ENCODE assay signal across 7 mouse cellular contexts in genomic region chr7:19560491-19561260, GRCm38 (mm10). TPM values are rescaled to one million over a fixed set of nuclear protein-coding genes. Genes with fewer than 3 reads are reported as not detected.
A peak's percentile ranks its signal among the peaks of the same experiment; 100 is the strongest.
DNase-seq lines count a peak whose midpoint lies in the region; ATAC-seq and TF ChIP-seq lines count a peak whose summit lies in the region.

No protein-coding gene starts in this region.

- WGBS in spleen, adult 2 months, result 9% methylated on average over 11 of the region's 11 CpGs
- 29% methylated on average over 11 of the region's 11 CpGs for WGBS in forebrain, embryonic 11.5 days
- WGBS in intestine, embryonic 16.5 days, result 17% methylated on average over 11 of the region's 11 CpGs
- WGBS in midbrain, embryonic 11.5 days, result 23% methylated on average over 11 of the region's 11 CpGs

- H3K27me3 ChIP-seq in spleen, adult 2 months (ENCODE audit: control insufficient read depth, insufficient read depth, low read length), result no peaks in the 10 kb centered on the region
- no peaks in the 10 kb centered on the region for H3K27me3 ChIP-seq in forebrain, embryonic 11.5 days (ENCODE audit: control insufficient read depth, insufficient read depth, low read length)
- H3K27me3 ChIP-seq in intestine, embryonic 16.5 days (replicated peaks; ENCODE audit: control insufficient read depth, insufficient read depth, low read length), result no peaks in the 10 kb centered on the region
- no peaks in the 10 kb centered on the region for H3K27me3 ChIP-seq in midbrain, embryonic 11.5 days (ENCODE audit: control insufficient read depth, insufficient read depth, low read length)

- no peak for TF ChIP-seq CTCF in spleen, adult 2 months (IDR thresholded peaks at IDR 0.05; ENCODE audit: extremely low read depth, insufficient read depth, insufficient read length, insufficient replicate concordance)

- H3K4me2 ChIP-seq in forebrain, embryonic 11.5 days (ENCODE audit: low read depth, low read length, severe bottlenecking), result peak overlapping the region; percentile 99
- H3K4me2 ChIP-seq in intestine, embryonic 16.5 days (ENCODE audit: low read depth, low read length), result peak overlapping the region; percentile 96
- peak overlapping the region; percentile 88 for H3K4me2 ChIP-seq in midbrain, embryonic 11.5 days

- peaks cover 14% of the 10 kb centered on the region; the same call in 1 of the 2 replicates for H3K4me1 ChIP-seq in spleen, adult 2 months (ENCODE audit: control insufficient read depth, insufficient read depth, insufficient read length)
- peaks cover 14% of the 10 kb centered on the region for H3K4me1 ChIP-seq in forebrain, embryonic 11.5 days (replicated peaks; ENCODE audit: control insufficient read depth, insufficient read depth, low read length)
- peaks cover 41% of the 10 kb centered on the region for H3K4me1 ChIP-seq in intestine, embryonic 16.5 days (ENCODE audit: control insufficient read depth, insufficient read depth, low read length)
- peaks cover 21% of the 10 kb centered on the region for H3K4me1 ChIP-seq in midbrain, embryonic 11.5 days (ENCODE audit: control insufficient read depth, insufficient read depth, low read length)

- H3K4me3 ChIP-seq in spleen, adult 2 months (ENCODE audit: extremely low read depth, insufficient read depth, insufficient read length), result peak overlapping the region; percentile 82
- H3K4me3 ChIP-seq in forebrain, embryonic 11.5 days (ENCODE audit: low read depth, low read length), result peak overlapping the region; percentile 97
- H3K4me3 ChIP-seq in intestine, embryonic 16.5 days (ENCODE audit: low read length), result peak overlapping the region; percentile 94
- H3K4me3 ChIP-seq in midbrain, embryonic 11.5 days (ENCODE audit: low read depth, low read length), result peak overlapping the region; percentile 81

- no peak for TF ChIP-seq POLR2A in spleen, adult 2 months (IDR thresholded peaks at IDR 0.05; ENCODE audit: low read depth, low read length)

- no peak overlapping the region for H3K27ac ChIP-seq in spleen, adult 2 months (ENCODE audit: insufficient read depth, low read length)
- no peak overlapping the region for H3K27ac ChIP-seq in forebrain, embryonic 11.5 days (ENCODE audit: low read depth, low read length)
- peak overlapping the region; percentile 90 for H3K27ac ChIP-seq in intestine, embryonic 16.5 days (ENCODE audit: low read length)
- no peak overlapping the region for H3K27ac ChIP-seq in midbrain, embryonic 11.5 days (ENCODE audit: low read depth, low read length)

- peaks cover 8% of the 10 kb centered on the region for H3K36me3 ChIP-seq in spleen, adult 2 months (ENCODE audit: control insufficient read depth, insufficient read depth, low read length)
- peaks cover 11% of the 10 kb centered on the region; the same call in 1 of the 2 replicates for H3K36me3 ChIP-seq in forebrain, embryonic 11.5 days (ENCODE audit: control insufficient read depth, insufficient read depth, low read length)
- peaks cover 18% of the 10 kb centered on the region for H3K36me3 ChIP-seq in intestine, embryonic 16.5 days (ENCODE audit: control insufficient read depth, insufficient read depth, low read length)
- peaks cover 10% of the 10 kb centered on the region for H3K36me3 ChIP-seq in midbrain, embryonic 11.5 days (ENCODE audit: control insufficient read depth, insufficient read depth, low read length)

- no peak for DNase-seq in spleen, adult 2 months (ENCODE audit: low read depth in 1 of 2, low spot score in 2 of 2)
- no peak for DNase-seq in spleen, postnatal 4 days (ENCODE audit: low spot score in 2 of 2)
- DNase-seq in forebrain, embryonic 11.5 days (ENCODE audit: low spot score), result no peak
- peak; percentile 90 for DNase-seq in midbrain, embryonic 11.5 days (ENCODE audit: low spot score, missing footprints)
- no peak for DNase-seq in urinary bladder, postnatal 14 days (ENCODE audit: low spot score)

- H3K9me3 ChIP-seq in forebrain, embryonic 11.5 days (ENCODE audit: control insufficient read depth, low read length), result no peaks in the 10 kb centered on the region; the same call in 1 of the 2 replicates
- H3K9me3 ChIP-seq in intestine, embryonic 16.5 days (ENCODE audit: control insufficient read depth, low read length), result no peaks in the 10 kb centered on the region
- H3K9me3 ChIP-seq in midbrain, embryonic 11.5 days (ENCODE audit: control insufficient read depth, low read length), result no peaks in the 10 kb centered on the region; the same call in 1 of the 2 replicates

- no peak for ATAC-seq in forebrain, embryonic 11.5 days (replicated peaks; ENCODE audit: low FRiP score)
- ATAC-seq in intestine, embryonic 16.5 days, result 0 out of 2 replicates have a peak, but pooled peaks have one; percentile 23
- ATAC-seq in midbrain, embryonic 11.5 days (ENCODE audit: low FRiP score), result no peak
- ATAC-seq in inflammation-experienced regulatory T-cells, adult 6 months, result no peak

- peak overlapping the region; percentile 93 for H3K9ac ChIP-seq in forebrain, embryonic 11.5 days (ENCODE audit: low read length)
- peak overlapping the region; percentile 97 for H3K9ac ChIP-seq in intestine, embryonic 16.5 days (ENCODE audit: low read depth, low read length)
- H3K9ac ChIP-seq in midbrain, embryonic 11.5 days (ENCODE audit: low read length), result peak overlapping the region; percentile 95

RNA-seq across cellular contexts. Expression of gene Ppp1r37, which starts 2.2 kb away (rescaled TPM):
- 56.2 and 71.0 TPM in 2 replicates for polyA plus RNA-seq in spleen, adult 2 months (2012; rRNA removed)
- 5.1 and 7.8 TPM in 2 replicates for polyA plus RNA-seq in forebrain, embryonic 11.5 days (2014; fragmentation: Nextera tagmentation; extraction: Ambion mirVana)
- polyA plus RNA-seq in intestine, embryonic 16.5 days (2015; fragmentation: Nextera tagmentation; extraction: Ambion mirVana), result 15.5 and 18.6 TPM in 2 replicates
- 2.8 and 3.0 TPM in 2 replicates for polyA plus RNA-seq in midbrain, embryonic 11.5 days (2014; fragmentation: Nextera tagmentation; extraction: Ambion mirVana)
- polyA plus RNA-seq in inflammation-experienced regulatory T-cells, adult 6 months (2017; shearing (Covaris generic)), result 1 to 10 TPM; 2.5 to 5.3 (median 2.8) TPM

RNA-seq across cellular contexts. Expression of gene Zfp296, which starts 16.4 kb away (rescaled TPM):
- polyA plus RNA-seq in spleen, adult 2 months (2012; rRNA removed), result 20.9 and 33.0 TPM in 2 replicates
- polyA plus RNA-seq in forebrain, embryonic 11.5 days (2014; fragmentation: Nextera tagmentation; extraction: Ambion mirVana), result 0.40 and 0.47 TPM in 2 replicates
- 0.42 and 0.64 TPM in 2 replicates for polyA plus RNA-seq in intestine, embryonic 16.5 days (2015; fragmentation: Nextera tagmentation; extraction: Ambion mirVana)
- polyA plus RNA-seq in midbrain, embryonic 11.5 days (2014; fragmentation: Nextera tagmentation; extraction: Ambion mirVana), result 0.10 and 0.20 TPM in 2 replicates
- 1 to 10 TPM in 2 of 3 experiments, under 1 TPM in 1; 0.87 to 2.3 (median 2.0) TPM for polyA plus RNA-seq in inflammation-experienced regulatory T-cells, adult 6 months (2017; shearing (Covaris generic))

RNA-seq across cellular contexts. Expression of gene Gemin7, which starts 16.7 kb away (rescaled TPM):
- 94.7 and 143 TPM in 2 replicates for polyA plus RNA-seq in spleen, adult 2 months (2012; rRNA removed)
- polyA plus RNA-seq in forebrain, embryonic 11.5 days (2014; fragmentation: Nextera tagmentation; extraction: Ambion mirVana), result 151 and 156 TPM in 2 replicates
- polyA plus RNA-seq in intestine, embryonic 16.5 days (2015; fragmentation: Nextera tagmentation; extraction: Ambion mirVana), result 132 and 137 TPM in 2 replicates
- 152 and 161 TPM in 2 replicates for polyA plus RNA-seq in midbrain, embryonic 11.5 days (2014; fragmentation: Nextera tagmentation; extraction: Ambion mirVana)
- polyA plus RNA-seq in inflammation-experienced regulatory T-cells, adult 6 months (2017; shearing (Covaris generic)), result 100 to 1,000 TPM in 1 of 3 experiments, 10 to 100 TPM in 2; 77.6 to 107 (median 89.0) TPM

RNA-seq across cellular contexts. Expression of gene Nkpd1, which starts 43.0 kb away (rescaled TPM):
- polyA plus RNA-seq in spleen, adult 2 months (2012; rRNA removed), result 2.2 and 2.3 TPM in 2 replicates
- polyA plus RNA-seq in forebrain, embryonic 11.5 days (2014; fragmentation: Nextera tagmentation; extraction: Ambion mirVana), result 0.11 TPM in 1 of 2 replicates, not detected in the other
- 0.06 and 0.07 TPM in 2 replicates for polyA plus RNA-seq in intestine, embryonic 16.5 days (2015; fragmentation: Nextera tagmentation; extraction: Ambion mirVana)
- polyA plus RNA-seq in midbrain, embryonic 11.5 days (2014; fragmentation: Nextera tagmentation; extraction: Ambion mirVana), result not detected in 2 replicates
- polyA plus RNA-seq in inflammation-experienced regulatory T-cells, adult 6 months (2017; shearing (Covaris generic)), result not detected

RNA-seq across cellular contexts. Expression of gene Clasrp, which starts 43.6 kb away (rescaled TPM):
- polyA plus RNA-seq in spleen, adult 2 months (2012; rRNA removed), result 102 and 186 TPM in 2 replicates
- polyA plus RNA-seq in forebrain, embryonic 11.5 days (2014; fragmentation: Nextera tagmentation; extraction: Ambion mirVana), result 59.7 and 64.1 TPM in 2 replicates
- polyA plus RNA-seq in intestine, embryonic 16.5 days (2015; fragmentation: Nextera tagmentation; extraction: Ambion mirVana), result 30.3 and 32.5 TPM in 2 replicates
- 44.6 and 46.1 TPM in 2 replicates for polyA plus RNA-seq in midbrain, embryonic 11.5 days (2014; fragmentation: Nextera tagmentation; extraction: Ambion mirVana)
- polyA plus RNA-seq in inflammation-experienced regulatory T-cells, adult 6 months (2017; shearing (Covaris generic)), result 10 to 100 TPM in 1 of 3 experiments, 1 to 10 TPM in 2; 8.1 to 10.8 (median 9.8) TPM
